Mouse (Mus musculus) forebrain, embryonic 16.5 days (tissue): ENCODE data around the gene Acad12. TPM values are rescaled to one million over a fixed set of nuclear protein-coding genes. Genes with fewer than 3 reads are reported as not detected.

Experiments
- ATAC-seq: fragments of 200-750 bp; cut with Nextera tagmentation; 2 replicates; pipeline ENCODE4 v1.8.0; 2017; ENCODE audit warnings: mild to moderate bottlenecking, moderate library complexity
- H3K27ac ChIP-seq: fragments of 300-500 bp; sonication (generic); 2 replicates; pipeline ENCODE4 v1.5.1; 2014; ENCODE audit warnings: low read length, control low read depth
- H3K27me3 ChIP-seq: fragments of 300-500 bp; sonication (generic); replicated peaks from 2 replicates; pipeline ENCODE4 v1.6.1; 2014; ENCODE audit warnings: low read length; ENCODE audit not compliant: control insufficient read depth, insufficient read depth
- H3K36me3 ChIP-seq: fragments of 300-500 bp; sonication (generic); 2 replicates; pipeline ENCODE4 v1.6.1; 2014; ENCODE audit not compliant: control insufficient read depth, insufficient read depth
- H3K4me1 ChIP-seq: fragments of 300-500 bp; sonication (generic); replicated peaks from 2 replicates; pipeline ENCODE4 v1.6.1; 2014; ENCODE audit warnings: low read length; ENCODE audit not compliant: control insufficient read depth, insufficient read depth
- H3K4me2 ChIP-seq: fragments of 300-500 bp; sonication (generic); 2 replicates; pipeline ENCODE4 v1.6.1; 2014; ENCODE audit warnings: mild to moderate bottlenecking, low read length, control low read depth
- H3K4me3 ChIP-seq: fragments of 300-500 bp; sonication (generic); replicated peaks from 2 replicates; pipeline ENCODE4 v1.5.1; 2014; ENCODE audit warnings: mild to moderate bottlenecking, low read length, control low read depth
- H3K9ac ChIP-seq: fragments of 300-500 bp; sonication (generic); replicated peaks from 2 replicates; pipeline ENCODE4 v1.6.1; 2014; ENCODE audit warnings: low read depth, low read length, control low read depth
- H3K9me3 ChIP-seq: fragments of 300-500 bp; sonication (generic); 2 replicates; pipeline ENCODE4 v1.6.1; 2016; ENCODE audit warnings: low read length; ENCODE audit not compliant: control insufficient read depth
- WGBS: fragments of 180-500 bp; shearing (Covaris S2); extraction: QIAGEN DNeasy Blood & Tissue Kit; methylation state at CpG from one replicate; pipeline ENCODE4 v1.1.7; 2014; 5-methylcytosine and 5-hydroxymethylcytosine counted together
- polyA plus RNA-seq: library from polyadenylated mRNA; unstranded; fragments of >200 nt; fragmentation: Nextera tagmentation; extraction: Ambion mirVana; gene quantifications from 2 replicates; pipeline ENCODE4 v1.2.1, GENCODE M21; 2015

Acad12 gene
- polyA plus RNA-seq, 1 experiment from 2014 or later, result 1.2 TPM

DNA sequence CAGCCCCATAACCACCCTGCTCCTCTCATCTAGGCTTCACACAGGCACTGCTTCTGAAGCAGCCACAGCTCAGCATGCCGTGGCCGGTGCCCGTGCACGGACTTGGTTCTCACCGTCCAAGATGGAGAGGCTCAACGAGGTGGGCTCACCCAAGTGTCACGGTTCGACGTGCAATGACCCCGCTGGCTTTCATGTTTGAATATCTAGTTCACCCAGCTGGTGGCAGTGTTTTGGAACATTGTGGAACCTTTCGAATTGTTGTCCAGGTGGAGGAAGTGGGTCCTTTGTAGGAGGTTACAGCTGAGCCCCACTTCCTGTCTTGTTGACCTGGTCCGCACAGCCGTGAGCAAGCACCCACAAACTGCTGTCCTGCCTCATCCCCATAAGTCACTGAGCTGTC lies 44.6 kb downstream of the Acad12 start:
- no peak overlapping the region for H3K9ac ChIP-seq
- no peak overlapping the region for H3K27ac ChIP-seq
- no peaks in the 10 kb centered on the region for H3K4me1 ChIP-seq
- no peaks in the 10 kb centered on the region for H3K9me3 ChIP-seq
- 90% methylated on average over 13 of the region's 13 CpGs for WGBS
- H3K4me2 ChIP-seq, result no peak overlapping the region
- H3K4me3 ChIP-seq, result no peak overlapping the region
- no peaks in the 10 kb centered on the region for H3K27me3 ChIP-seq
- peaks cover 3% of the 10 kb centered on the region; the same call in 1 of the 2 replicates for H3K36me3 ChIP-seq
- ATAC-seq, result no peak

DNA sequence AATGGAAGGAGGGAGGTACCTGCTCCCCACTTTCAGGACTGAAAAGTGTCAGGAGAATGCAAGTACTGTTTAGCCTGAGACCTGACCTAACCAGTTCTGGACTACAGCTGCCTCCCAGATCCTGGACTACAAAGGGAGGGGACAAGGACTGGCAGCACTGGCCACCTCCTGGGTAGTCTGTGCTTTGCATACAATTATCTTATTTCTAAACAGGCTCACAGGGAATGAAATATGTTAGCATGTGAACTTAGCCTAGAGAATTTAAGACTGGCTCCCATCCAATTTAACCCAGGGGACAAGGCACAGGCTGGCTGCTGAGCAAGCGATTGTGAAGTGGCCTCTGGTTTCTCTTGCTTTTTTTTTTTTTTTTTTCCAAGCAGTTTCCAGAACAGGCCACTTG lies 48.0 kb downstream of the Acad12 start:
- H3K9ac ChIP-seq, result no peak overlapping the region
- H3K4me1 ChIP-seq, result no peaks in the 10 kb centered on the region
- H3K4me3 ChIP-seq, result no peak overlapping the region
- H3K9me3 ChIP-seq, result no peaks in the 10 kb centered on the region
- no peak overlapping the region for H3K4me2 ChIP-seq
- ATAC-seq, result no peak
- no peak overlapping the region for H3K27ac ChIP-seq
- peaks cover 3% of the 10 kb centered on the region; the same call in 1 of the 2 replicates for H3K36me3 ChIP-seq
- WGBS, result 79% methylated on average over 1 of the region's 1 CpGs
- H3K27me3 ChIP-seq, result no peaks in the 10 kb centered on the region

GRCm38 (mm10) chr5:121569881-121570420 lies 48.8 kb downstream of the Acad12 start:
- H3K9me3 ChIP-seq, result no peaks in the 10 kb centered on the region
- ATAC-seq, result no peak
- 76% methylated on average over 8 of the region's 9 CpGs for WGBS
- H3K9ac ChIP-seq, result no peak overlapping the region
- H3K27me3 ChIP-seq, result no peaks in the 10 kb centered on the region
- H3K4me1 ChIP-seq, result no peaks in the 10 kb centered on the region
- no peak overlapping the region for H3K27ac ChIP-seq
- H3K4me3 ChIP-seq, result no peak overlapping the region
- H3K4me2 ChIP-seq, result no peak overlapping the region
- peaks cover 3% of the 10 kb centered on the region; the same call in 1 of the 2 replicates for H3K36me3 ChIP-seq

- Histone ChIP-seq H3K9me3 (no peaks in the 10 kb centered on the region), H3K4me2 (no peak overlapping the region), H3K4me1 (0 out of 2 replicates have a peak, but pooled peaks cover 2% of the 10 kb centered on the region), H3K27me3 (no peaks in the 10 kb centered on the region), H3K36me3 (no peaks in the 10 kb centered on the region), H3K27ac (no peak overlapping the region), H3K4me3 (no peak overlapping the region), H3K9ac (no peak overlapping the region)
- ATAC-seq, result no peak
- 92% methylated on average over 16 of the region's 16 CpGs for WGBS
These were observed 52.6 kb downstream of the Acad12 start for GRCm38 (mm10) chr5:121566035-121566681.

DNA sequence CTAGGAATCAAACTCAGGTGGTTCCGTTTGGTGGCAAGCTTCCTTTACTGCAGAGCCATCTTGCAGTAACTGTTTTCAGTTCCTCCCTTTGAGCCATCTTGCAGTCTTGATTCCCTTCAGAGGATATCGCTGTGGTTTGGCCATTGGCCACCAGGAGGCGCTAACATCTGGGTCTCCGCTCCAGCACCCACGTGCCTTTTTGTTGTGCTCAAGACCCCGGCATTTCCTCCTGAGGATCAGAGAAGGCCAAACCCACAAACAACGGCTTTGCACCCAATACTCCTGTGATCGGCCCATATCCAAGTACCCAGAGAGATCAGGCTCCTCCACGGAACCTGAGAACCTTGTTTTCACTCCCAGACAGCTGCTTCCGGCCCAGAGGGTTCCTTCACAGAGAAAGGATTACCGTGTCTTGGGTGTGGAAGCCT lies 54.3 kb downstream of the Acad12 start:
- no peaks in the 10 kb centered on the region for H3K36me3 ChIP-seq
- H3K9ac ChIP-seq, result 0 out of 2 replicates have a peak overlapping the region, but pooled peaks have one; percentile 19
- H3K4me3 ChIP-seq, result no peak overlapping the region
- peak; percentile 31; the same call in 1 of the 2 replicates for ATAC-seq
- H3K27me3 ChIP-seq, result no peaks in the 10 kb centered on the region
- 13% methylated on average over 11 of the region's 11 CpGs for WGBS
- H3K27ac ChIP-seq, result no peak overlapping the region
- H3K4me1 ChIP-seq, result 0 out of 2 replicates have a peak, but pooled peaks cover 2% of the 10 kb centered on the region
- peak overlapping the region; percentile 19; the same call in 1 of the 2 replicates for H3K4me2 ChIP-seq
- no peaks in the 10 kb centered on the region for H3K9me3 ChIP-seq

- Histone ChIP-seq H3K4me1 (0 out of 2 replicates have a peak, but pooled peaks cover 2% of the 10 kb centered on the region), H3K36me3 (no peaks in the 10 kb centered on the region), H3K9me3 (no peaks in the 10 kb centered on the region), H3K27ac (no peak overlapping the region), H3K4me3 (no peak overlapping the region), H3K27me3 (no peaks in the 10 kb centered on the region), H3K9ac (no peak overlapping the region), H3K4me2 (no peak overlapping the region)
- WGBS, result 88% methylated on average over 3 of the region's 3 CpGs
- ATAC-seq, result no peak
These were observed 56.3 kb downstream of the Acad12 start for GRCm38 (mm10) chr5:121562436-121562835.

GRCm38 (mm10) chr5:121549196-121549595 lies 69.5 kb downstream of the Acad12 start:
- 89% methylated on average over 7 of the region's 7 CpGs for WGBS
- Histone ChIP-seq H3K27me3 (no peaks in the 10 kb centered on the region), H3K9me3 (no peaks in the 10 kb centered on the region), H3K4me2 (no peak overlapping the region), H3K4me3 (no peak overlapping the region), H3K36me3 (no peaks in the 10 kb centered on the region), H3K27ac (no peak overlapping the region), H3K9ac (no peak overlapping the region), H3K4me1 (peaks cover 14% of the 10 kb centered on the region)
- ATAC-seq, result no peak

DNA sequence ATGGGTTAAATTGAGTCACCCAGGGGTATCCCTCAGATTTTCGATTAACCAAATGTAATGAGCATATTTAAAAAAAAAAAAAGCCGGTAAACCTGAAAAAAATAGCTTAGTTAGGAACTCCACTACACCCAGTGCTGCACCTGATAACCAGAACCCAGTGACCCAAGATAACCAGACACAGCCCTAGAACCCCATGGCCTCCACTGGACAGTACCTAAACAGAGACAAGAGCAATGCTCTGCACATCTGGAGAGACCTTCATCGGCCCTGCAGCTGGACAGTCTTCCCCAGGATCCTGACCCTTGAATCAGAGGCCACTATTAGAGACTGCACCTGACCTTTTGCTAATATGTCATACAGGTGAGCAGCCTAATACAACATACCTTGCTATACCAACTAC lies 71.7 kb downstream of the Acad12 start:
- no peak for ATAC-seq
- no peak overlapping the region for H3K4me2 ChIP-seq
- no peaks in the 10 kb centered on the region for H3K36me3 ChIP-seq
- no peaks in the 10 kb centered on the region for H3K9me3 ChIP-seq
- peaks cover 32% of the 10 kb centered on the region for H3K4me1 ChIP-seq
- H3K27me3 ChIP-seq, result no peaks in the 10 kb centered on the region
- WGBS, result 95% methylated on average over 3 of the region's 3 CpGs
- no peak overlapping the region for H3K9ac ChIP-seq
- H3K4me3 ChIP-seq, result no peak overlapping the region
- no peak overlapping the region for H3K27ac ChIP-seq
